Mouse (Mus musculus) urinary bladder, postnatal 10 days (tissue): Measurements from ENCODE around the gene Rhot2.

Experiments used
- DNase-seq: peaks from one replicate; pipeline ENCODE4 v3.0.0; 2022; ENCODE audit warnings: low spot score

Rhot2 gene

DNA sequence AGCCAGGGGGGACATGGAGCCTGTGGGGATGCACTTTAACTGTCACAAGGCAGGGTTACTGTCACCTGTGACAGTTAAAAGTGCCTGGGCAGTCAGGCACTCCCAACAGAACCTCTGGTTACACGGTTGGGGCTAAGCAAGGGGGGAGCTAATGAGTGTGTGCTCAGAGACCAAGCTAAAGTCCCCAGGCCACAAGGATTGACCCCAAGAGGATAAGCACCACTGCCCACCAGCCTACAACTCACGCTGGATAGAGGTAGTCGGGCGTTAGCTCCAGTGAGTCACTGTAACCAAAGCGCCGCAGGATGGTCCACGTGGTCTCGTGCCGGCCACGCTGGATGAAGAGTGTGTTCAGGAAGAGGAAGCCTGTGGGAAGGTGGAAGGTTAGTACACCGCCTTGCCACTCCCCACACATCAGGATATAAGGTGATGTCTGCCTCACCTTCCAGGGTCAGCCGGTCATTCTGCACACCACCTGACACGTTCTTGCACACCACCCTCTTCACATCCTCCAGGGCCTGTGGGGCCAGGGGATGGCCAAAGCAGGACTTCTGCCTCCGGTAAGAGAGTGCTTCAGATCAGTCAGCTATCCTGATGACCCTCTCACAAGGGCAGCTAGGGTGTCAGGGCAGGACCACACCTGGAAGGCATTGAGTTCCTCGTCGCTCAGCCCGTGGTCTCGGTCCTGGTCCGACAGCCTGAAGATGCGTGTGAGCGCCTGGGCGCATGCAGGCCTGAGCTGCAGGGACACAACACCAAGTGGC lies 3.4 kb downstream of the Rhot2 start, which contains the start of gene Gm20683:
Gene Gm20683, minus strand, starts transcription at position 647 of the 764 bp plus-strand sequence.
- no peak for DNase-seq

DNA sequence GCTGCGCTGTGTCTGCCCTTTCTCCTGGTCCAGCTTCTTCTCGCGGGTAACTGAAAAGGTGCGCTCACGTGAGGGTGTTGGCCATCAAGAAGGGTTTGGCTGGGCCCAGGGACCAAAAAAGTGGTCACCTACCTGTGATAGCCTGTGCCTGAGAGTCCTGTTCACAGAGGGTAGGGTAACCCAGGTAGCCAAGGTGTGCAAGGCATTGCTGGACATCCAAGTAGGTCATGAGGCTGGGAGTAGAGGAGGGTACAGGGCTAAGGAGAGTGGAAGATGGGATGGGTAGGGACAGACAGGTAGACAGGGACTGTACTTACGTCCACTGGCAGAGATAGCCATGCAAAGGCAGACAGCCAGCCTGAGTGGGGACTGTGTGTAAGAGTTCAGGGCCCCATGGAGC lies 4.1 kb downstream of the Rhot2 start:
- DNase-seq: no peak

DNA sequence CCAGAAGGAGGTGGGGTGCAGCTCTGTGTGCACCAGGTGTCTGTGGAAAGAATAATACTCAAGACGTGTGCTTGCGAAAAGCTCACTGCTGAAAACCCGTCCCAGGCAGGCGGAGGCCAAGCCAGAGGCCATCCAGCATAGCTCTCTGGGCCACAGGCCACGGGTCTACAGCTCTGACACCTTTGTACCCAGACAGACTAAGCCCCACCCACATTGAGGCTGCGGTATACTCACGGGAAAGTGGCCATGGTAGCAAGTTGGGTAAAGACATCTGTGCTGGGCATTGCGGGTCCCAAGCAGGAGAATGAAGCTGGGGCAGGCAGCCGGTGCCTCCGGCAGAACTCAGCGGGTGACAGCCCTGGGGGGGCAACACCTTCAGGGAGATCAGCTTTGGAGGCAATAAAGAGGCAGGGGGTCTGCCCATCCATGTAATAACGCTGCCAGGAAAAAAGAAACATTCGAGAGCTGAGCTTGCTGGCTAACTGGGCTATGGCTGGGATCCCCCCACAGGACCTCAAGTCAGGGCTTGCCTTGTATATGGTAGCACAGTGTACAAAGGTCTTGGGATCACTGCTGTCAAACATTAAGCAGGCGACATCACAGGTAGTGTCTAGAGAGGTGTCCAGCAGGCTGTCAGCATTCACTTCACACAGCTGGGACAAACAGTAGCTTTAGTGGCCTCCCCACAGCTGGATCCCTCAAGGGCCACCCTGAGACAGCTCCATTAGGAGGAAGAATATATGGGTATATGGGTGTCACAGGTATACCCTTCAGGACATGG lies 5.0 kb downstream of the Rhot2 start:
- no peak for DNase-seq

DNA sequence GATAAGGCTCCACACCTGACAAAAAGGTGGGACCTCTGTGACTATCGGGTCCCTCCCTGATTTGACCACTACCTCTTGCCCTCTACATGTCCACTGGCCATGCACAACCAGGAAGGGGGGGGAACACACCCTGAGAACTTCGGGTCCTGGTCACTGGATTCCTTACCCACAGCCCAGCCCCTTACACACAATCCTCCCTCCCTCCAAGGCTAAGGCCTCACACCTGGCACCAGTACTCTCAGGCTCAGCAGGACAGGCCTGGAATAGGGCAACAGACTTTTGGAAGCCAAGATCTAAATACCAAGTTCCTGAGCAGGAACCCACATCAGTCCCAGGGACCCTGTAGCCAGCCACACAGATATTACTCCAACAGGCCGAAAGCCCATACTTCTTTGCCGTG lies 5.7 kb downstream of the Rhot2 start:
- DNase-seq: no peak

DNA sequence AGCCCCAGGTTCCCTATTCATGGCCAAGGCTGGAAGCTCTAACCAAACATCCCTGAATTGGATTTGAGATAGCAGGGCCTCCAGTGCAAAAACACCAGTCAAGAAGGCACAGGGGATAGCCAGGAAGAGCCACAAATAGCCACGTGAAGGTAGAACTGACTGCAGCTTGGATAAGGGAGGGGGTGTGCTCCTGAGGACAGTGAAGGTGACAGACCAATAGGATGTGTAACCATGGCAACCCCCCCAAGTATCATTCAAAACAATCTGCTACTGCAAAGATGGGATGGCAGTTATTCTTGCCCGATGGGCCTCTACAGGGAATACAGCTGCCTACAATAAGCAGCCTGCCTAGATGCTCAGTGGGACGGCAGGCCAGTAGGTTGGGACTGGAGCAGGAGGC lies 7.1 kb downstream of the Rhot2 start:
- DNase-seq: no peak

DNA sequence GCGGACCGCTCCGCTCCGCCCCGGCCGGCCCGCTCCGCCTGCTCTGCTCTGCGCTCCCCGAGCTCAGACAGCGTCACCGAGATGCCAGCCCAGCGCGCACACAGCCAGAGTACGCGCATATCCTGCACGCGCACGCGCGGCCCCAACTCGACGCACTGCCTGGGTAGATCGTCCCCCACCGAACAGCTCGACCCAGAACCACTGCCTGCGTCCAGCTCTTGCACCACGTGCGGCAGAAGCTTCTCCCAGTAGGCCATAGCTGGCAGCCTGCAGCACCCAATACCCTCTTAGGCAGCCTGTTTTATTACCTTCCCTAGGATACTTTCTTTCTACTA lies 7.6 kb downstream of the Rhot2 start, which contains the start of gene Rhbdl1:
Gene Rhbdl1, minus strand, starts transcription at position 220 of the 335 bp plus-strand sequence.
- DNase-seq: no peak

DNA sequence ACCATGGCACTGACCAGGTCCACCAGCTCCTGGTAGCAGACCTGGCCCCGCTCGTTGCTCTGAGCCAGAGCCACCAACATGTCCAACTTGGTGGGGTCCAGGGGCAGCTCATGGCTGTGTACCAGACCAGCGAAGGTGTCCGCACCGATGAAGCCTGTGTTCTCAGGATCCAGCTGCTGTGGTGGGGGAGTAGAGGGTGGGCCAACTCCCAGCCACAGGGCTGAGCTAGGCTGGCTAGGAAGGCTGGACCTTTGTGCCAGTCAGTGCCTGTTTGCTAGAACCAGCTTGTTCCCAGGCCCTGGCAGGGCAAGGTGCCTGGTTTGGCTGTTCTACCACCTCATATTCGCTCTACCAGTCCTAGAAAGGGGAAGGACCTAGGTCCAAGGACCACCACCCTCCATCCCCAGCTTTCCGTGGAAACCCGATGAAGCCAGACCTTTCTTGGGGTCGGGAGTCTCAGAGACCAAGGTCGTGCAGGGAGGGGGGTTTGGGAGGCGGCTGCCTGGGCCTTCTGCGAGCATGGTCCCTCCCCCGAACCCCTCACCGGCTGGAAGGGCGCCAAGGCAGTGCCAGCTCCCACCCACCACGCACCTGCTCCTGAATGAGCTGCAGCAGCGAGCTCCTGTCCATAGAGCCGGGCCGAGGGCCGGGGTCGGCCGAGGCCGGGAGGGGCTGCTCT lies 8.1 kb downstream of the Rhot2 start:
- DNase-seq: no peak

DNA sequence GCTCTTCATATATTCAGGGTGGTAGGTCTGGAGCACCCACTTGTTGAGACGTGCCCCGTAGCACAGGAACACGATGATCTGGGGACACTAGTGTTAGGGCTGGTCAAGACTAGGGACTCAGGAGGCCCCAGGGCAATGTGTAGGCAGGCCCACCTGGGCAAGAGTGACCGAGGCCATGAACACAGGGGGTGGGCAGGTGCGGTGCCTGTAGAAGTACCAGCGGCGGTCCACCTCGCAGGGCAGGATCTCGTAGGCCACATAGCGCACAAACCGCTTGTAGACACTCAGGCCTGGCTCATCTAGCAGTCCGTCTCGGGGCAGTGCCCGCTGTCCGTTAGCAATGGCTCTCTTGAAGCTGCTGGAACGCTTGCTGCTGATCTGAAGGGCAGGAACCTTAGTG lies 8.8 kb downstream of the Rhot2 start:
- DNase-seq: no peak

DNA sequence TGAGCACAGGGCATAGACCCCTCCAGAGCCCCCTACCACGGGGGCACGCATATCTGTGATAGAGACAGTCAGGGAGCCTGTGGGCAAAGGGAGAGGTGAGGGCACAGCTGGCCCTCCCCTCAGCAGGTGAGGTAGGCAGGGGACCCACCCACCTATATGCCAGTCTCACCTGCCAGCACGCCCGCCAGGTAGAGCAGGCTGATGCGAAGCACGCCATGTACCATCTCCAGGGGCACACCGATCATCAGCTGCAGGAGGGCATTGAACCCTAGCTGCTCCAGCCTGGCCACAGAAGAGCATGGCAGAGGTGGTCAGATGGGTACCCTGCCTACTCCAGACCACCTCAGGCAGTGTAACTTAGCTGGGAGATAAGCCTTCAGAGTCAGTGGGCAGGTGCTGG lies 9.3 kb downstream of the Rhot2 start:
- no peak for DNase-seq

DNA sequence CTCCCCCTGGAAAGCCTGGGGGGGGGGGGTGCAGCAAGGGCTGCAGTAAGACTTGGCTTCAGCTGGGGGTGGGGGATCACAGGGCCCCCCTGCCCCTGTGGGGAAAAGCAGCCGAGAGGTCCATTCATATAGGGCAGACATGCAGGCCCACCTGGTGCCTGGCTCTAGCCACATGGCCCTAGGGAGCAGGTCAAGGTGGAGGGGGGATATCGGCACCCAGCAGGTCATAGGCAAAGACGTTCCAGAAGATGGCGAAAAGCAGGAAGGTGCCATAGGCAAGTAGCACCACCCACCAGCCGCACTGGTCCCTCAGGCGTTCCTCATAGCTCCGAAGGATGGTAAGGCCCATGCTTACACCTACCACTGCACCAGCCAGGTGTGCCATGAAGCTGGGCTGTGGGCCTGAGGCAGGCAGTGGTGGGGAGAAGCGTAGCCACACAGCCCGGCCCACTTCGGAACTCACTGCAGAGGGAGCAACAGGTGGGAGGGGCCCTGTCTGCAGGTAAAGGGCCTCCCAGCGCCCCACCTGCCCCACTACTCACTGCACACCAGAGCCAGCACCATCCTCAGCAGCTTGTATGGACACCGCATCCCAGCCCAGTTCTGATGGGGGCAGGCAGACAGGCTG lies 9.9 kb downstream of the Rhot2 start:
- no peak for DNase-seq

DNA sequence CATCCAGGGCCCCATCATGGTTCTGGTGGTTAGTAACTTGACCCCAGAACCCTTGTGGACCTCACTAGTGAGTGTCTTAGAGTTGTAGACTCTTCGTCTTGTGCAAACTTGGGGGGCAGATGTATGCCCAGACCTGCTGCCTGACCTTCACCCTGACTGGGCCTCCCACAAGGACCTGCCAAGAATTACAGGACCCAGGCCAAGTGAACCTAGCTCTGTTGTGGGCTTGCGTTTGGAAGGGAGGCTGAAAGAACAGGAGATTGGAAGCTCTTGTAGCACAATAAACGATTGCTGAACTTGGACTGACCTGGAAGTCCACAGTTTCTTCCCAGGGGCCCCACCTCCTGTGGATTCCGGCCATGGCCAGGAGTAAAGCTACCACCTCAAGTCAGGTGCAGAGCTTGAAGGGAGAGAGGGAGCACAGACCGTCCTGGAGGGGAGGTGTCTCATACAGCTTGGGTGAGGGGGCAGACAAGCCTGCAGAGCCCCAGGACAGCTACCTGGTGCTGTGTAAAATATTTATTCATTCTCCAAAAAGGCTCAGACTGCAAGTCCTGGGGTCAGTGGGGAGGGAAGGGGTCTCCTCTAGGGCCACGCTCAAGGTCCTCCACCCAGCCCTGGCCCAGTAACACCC lies 10.6 kb downstream of the Rhot2 start:
- no peak for DNase-seq

DNA sequence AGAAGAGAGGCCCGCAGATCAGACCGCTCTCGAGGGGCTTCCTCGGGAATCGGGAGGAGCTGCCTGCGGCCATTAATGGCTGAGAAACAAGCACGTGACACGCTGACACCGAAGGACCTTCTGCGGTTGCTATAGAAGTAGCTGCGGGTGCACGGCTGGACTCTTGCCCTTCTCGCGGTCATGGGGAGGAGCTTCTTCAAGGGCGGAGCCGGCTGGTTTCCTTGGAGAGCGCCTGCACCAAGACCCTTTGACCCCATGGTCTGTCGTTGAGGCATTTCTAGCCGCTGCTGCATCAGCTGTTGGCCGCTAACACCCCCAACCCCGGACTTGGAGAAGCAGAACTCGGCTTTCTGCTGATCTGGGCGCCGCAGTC lies 11.4 kb downstream of the Rhot2 start, which contains the start of gene Stub1:
Gene Stub1, minus strand, starts transcription at position 114 of the 373 bp plus-strand sequence.
- DNase-seq: peak; percentile 64

DNA sequence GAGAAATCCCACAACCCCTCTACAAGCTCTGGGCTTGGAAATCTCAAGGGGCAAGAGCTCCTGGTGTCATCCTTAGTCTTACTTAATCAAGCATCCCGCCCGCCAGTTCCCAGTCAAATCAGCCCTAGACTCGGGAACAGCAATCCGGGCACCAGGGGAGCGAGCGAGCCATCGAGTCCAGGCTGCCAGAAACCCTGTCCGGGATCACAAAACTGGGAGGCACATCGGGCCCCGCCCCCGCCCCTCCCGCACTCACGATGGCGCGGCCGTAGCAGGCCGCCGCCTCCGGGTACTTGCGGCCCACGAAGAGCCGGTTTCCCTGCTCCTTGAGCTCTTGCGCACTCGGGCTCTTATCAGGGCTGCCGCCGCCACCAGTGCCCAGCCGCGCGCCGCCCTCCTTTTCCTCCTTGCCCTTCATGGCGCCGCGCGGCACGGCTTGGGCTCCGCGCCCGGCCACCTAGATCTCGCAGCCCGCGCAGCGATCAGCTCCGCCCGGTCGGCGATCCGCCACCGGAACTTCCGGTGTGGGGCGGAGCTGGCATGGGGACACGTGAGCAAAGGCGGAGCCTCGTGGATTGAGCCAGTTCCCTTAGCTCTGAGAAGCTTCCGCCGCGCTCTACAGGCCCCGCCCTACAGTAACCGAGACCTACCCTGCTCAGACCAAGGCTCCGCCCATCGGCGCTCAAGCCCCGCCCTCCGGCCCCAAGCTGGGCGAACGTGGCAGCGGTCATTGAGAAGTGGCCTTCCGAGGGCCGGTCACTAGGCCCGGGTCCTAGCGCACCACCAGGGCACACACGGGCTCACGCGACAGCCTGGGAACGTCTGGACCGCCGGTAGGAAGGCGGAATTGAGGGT lies 12.0 kb downstream of the Rhot2 start:
- DNase-seq: peak; percentile 97

DNA sequence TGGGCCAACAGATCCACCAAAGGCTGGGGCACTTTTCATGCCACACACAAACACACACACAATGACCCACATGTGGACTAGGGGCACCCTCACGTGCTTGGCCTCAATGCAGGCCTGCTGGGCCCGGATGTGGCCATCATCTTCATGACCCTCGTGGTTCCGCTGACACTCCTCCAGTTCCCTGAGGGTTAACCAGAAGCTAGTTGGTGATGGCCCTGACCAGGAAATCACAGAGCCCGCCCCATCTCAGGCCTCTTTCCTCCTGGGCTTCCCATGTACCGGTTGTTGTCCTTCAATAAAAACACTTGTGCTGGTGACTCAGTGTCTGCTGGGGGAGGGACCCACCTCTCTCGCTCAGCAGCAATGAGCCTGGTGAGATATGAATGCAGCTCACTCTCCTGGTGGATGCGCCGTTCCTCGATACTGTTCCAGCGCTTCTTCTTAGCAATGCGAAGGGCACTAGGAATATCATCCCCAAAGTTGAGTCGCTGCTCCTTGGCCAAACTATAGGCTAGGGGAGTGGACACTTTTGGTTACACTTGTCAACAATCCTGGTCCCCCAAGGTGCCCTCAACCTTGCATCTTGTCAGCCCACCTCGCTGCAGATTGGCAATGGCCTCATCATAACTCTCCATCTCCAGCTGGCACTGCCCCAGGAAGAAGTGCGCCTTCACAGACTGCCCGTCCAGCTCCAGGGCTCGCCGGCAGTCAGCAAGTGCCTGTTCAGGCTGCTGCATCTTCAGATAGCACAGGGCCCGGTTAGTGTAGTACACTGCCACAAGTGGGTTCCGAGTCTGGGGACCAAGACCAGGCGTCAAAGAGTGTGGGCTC lies 13.0 kb downstream of the Rhot2 start:
- no peak for DNase-seq

DNA sequence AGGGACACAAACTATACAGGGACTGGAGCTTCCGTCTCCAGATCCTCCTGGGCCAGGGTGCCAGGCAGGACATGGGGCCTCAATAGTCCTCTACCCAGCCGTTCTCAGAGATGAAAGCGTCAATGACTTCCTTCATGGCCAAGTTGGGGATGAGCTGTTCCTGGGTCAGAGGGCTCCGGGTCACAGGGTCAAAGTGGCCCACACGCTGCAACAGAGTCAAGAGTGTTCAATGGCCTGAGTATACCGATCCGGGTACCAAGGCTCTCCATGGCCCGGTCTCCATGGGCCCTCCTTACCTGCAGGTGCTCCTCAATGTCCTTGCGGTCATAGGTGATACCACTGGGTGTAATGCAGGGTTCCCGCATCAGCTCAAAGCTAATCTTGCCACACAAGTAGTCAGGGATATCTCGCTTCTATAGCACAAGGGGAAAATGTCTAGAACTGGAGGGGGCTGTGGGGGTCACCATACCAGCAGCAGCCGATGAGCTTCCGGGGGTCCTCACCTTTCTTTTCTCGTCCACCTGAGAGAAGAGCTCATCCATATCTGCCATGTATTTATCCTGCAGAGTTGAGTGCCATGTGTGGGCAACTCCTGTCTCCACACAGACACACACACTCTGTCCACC lies 13.7 kb downstream of the Rhot2 start:
- no peak for DNase-seq

DNA sequence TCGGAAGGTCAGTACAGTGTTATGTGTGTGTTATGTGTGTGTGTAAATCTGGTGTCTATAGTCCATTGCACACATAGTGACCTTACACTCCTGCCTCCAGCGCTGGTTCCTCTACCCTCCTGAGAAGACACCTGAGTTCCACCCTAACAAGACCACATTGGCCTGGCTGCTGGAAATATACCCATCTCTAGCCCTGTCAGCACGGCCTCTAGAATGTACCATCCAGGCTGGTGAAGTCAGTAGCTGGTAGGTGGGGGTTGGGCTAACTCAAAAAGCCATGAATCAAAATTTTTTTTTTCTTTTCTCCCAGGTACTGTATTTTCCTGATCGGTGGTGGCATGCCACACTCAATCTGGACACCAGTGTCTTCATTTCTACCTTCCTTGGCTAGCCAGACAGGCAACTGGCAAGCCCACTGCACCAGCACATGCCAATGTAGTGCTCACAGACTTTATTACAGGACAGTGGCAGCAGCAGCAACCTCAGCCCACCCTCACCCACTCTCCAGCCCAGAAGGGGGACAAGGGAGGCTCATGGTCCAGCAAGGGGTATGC lies 14.4 kb downstream of the Rhot2 start:
- DNase-seq: no peak

DNA sequence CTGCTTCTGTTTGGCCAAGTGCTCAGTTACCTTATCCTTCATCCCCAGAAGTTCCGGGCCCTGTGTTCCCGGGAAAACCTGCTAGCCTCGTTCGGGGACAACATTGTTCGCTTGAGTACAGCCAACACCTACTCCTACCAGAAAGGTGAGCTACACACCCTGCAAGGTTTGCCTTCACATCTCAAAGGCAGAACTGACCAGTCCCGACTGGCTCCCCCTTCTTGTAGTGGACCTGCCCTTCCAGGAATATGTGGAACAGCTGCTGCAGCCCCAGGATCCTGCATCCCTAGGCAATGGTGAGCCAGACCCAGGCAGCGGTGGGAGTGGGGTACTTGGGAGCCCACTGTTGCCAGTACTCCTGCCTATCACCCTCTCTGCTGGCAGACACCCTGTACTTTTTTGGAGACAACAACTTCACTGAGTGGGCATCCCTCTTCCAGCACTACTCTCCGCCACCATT lies 15.1 kb downstream of the Rhot2 start:
- no peak for DNase-seq

DNA sequence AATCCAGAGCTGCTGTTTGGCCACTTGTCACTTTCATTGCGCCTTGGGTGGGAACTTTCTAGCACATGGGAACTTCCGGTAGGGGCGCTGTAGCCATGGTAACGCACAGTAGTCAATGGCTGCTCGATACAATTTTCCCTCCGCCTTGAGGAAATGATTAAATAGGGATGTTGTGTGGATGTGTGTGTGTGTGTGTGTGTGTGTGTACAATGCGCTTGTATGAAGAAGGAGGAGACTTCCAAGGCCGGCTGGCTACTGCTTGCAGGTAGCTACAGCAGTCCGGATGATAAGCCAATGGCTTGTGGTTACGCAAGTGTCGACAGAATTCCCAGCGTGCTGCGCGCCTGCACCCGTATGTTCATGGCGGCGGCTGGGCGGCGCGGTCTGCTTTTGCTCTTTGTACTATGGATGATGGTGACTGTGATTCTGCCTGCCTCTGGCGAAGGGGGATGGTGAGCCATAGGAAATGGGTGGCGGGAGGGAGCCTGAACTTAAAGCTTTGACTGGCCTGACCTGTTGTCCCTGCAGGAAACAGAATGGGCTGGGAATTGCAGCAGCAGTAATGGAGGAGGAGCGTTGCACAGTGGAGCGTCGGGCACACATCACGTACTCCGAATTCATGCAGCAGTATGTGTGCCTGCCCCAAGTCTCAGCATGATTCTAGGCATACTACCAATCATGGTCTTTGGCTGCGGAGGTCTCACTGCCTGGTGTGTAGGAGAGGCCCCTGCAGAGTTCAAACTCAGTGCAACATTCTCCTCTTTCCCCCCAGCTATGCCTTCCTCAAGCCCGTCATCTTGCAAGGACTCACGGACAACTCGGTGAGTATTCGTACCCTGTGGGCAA lies 15.7 kb downstream of the Rhot2 start, which contains the start of gene Jmjd8:
Gene Jmjd8, plus strand, starts transcription at position 156 of the 846 bp plus-strand sequence.
- DNase-seq: no peak
